Mouse (Mus musculus) spleen, adult 2 months (tissue): ENCODE measurements around the gene Ccdc167.

Experiments used
- CTCF ChIP-seq: fragments of 200-500 bp; IDR thresholded peaks from 2 replicates; pipeline ENCODE4 v1.5.1; 2011; ENCODE audit warnings: mild to moderate bottlenecking, inconsistent platforms; ENCODE audit not compliant: insufficient read depth, insufficient read length, insufficient replicate concordance; ENCODE audit errors: extremely low read depth
- POLR2A ChIP-seq: fragments of 200-500 bp; IDR thresholded peaks from 2 replicates; pipeline ENCODE4 v1.6.1; 2011; ENCODE audit warnings: low read depth, low read length, inconsistent platforms

- TF ChIP-seq CTCF (no peak), POLR2A (no peak)
Observed at GRCm38 (mm10) chr17:29702938-29703710, 13.7 kb downstream of the Ccdc167 start.
